Mouse (Mus musculus): Measurements from ENCODE around the gene 5730409E04Rik.
A peak's percentile ranks its signal among the peaks of the same experiment; 100 is the strongest.

5730409E04Rik gene

GRCm38 (mm10) chr4:126609606-126610181 lies at the start of gene 5730409E04Rik:
5730409E04Rik (plus strand) TSS chr4:126609818.
- DNase-seq: peak; percentile 80

DNA sequence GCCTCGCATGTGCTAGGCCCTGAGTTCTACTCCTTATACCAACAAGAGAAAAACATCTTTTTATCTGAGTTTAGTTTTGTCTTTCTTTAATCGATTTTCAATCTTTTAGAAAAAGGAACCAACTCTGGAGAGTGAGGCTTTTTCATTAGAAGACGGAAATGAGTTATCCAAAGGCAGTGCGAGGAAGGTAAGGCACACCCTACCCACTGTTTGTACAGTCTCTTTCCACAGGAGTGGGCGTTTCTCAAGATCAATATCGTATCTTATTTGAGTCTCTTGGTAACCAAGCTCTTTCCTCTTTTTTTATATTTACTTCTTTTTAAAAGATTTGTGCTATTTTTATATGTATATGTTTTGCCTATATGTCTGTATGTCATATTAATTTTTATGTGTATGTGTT lies 45.8 kb upstream of the 5730409E04Rik start:
- no peak for DNase-seq

DNA sequence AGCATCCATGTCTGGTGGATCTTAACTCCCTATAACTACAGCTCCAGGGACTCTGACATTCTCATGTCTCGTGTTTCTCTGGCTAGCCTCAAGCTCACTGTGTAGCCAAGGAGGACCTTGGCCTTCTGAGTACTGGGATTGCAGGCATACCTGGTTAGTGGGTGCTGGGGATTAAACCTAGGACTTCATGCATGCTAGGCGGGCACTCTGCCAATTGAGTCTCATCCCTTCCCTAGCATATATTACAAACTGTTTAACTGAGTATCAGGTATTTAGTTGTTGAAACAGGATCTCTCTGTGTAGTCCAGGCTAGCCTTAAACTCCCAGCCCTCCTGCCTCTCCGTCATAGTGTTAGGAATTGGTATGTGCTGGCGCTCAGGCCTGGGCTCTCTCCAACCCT lies 42.4 kb upstream of the 5730409E04Rik start:
- no peak for DNase-seq

GRCm38 (mm10) chr4:126569783-126570182 lies 39.8 kb upstream of the 5730409E04Rik start:
- DNase-seq: no peak

- DNase-seq: no peak
These were observed 33.3 kb upstream of the 5730409E04Rik start for GRCm38 (mm10) chr4:126576281-126576680.

DNA sequence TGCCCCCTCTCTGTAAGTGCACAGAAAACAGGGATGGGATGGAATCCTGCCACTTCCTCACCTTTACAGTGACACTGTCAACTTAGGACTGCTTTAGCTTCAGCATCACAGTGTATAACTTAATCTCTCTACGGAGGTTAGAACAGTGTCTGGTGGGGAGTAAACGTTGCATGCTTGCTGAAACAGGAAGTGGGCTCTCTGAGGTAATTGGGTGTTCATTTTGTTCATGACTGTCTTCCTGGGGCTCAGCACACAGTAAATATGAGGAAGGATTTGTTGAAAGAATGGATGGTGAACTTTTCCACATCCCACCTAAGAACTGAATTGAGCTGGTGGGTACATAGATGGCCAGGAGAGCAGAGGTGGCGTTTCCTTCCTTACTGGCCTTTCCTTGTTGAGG lies 31.7 kb upstream of the 5730409E04Rik start:
- no peak for DNase-seq

DNA sequence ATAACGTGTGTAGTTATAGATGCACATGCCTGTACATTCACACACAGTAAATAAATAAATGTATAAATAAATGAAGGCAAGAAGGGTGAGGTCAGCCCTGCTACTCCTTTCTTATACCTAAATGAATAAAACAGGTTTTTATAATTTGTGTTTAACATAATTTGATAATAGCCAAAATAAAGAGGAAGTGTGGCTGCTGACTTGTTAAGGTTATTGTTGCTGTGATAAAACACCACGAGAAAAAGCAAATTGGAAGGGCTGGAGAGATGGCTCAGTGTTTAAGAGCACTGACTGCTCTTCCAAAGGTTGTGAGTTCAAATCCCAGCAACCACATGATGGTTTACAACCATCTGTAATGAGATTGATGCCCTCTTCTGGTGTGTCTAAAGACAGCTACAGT lies 30.5 kb upstream of the 5730409E04Rik start:
- no peak for DNase-seq

DNA sequence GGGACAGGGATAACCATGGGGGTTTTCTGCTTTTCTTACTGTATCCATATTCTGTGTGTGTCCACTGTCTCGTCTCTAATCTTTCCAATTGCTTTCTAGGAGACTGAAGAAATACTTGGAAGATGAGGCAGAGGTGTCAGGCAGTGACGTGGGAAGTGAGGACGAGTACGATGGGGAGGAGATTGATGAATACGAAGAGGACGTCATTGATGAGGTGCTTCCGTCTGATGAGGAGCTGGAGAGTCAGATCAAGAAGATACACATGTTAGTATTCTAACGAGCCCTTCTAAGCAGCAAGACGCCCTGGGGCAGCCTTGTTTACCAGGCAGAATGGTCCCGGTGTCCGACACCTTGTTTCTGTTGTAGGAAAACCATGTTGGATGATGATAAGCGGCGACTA lies 23.9 kb upstream of the 5730409E04Rik start:
- DNase-seq: no peak

GRCm38 (mm10) chr4:126592039-126592438 lies 17.6 kb upstream of the 5730409E04Rik start:
- DNase-seq: no peak

GRCm38 (mm10) chr4:126599971-126600754 lies 9.5 kb upstream of the 5730409E04Rik start:
- DNase-seq: peak; percentile 68

- DNase-seq: peak; percentile 15
These were observed 7.8 kb upstream of the 5730409E04Rik start for GRCm38 (mm10) chr4:126601597-126602444.

DNA sequence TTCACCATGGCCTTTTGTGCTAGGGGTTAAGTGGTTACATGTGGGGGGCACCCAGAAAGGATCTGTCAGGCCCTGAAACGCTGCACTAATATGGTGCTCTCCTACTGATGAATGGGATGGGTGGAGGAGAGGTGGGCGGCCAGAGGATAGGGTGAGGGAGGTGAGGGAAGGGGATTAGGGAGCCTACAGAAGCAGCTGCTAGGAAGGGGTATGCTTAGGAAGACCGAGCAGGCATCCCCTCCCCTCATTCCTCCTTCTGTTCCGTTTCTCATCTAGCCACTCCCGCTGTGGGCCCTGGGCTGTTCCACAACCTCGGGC lies 7.2 kb upstream of the 5730409E04Rik start:
- no peak for DNase-seq

DNA sequence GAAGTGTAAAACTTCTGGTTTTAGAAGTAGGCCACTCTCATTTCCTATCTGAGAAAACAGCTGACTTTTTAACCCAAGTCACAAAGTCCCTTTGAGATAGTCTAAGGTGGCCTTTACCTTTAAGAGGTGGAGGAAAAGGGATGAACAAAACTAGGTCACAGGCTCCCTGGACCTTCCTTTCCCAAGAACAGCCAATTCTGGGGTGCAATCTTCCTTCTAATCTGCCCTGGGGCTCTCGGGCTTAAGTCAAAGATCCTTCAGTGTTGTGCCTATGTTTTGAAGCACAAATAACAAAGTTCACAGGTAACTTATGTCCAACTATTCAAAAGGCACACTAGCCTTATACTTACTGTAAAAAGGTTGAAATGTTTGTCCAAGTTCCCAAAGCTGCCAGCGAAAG lies 5.5 kb upstream of the 5730409E04Rik start:
- no peak for DNase-seq

DNA sequence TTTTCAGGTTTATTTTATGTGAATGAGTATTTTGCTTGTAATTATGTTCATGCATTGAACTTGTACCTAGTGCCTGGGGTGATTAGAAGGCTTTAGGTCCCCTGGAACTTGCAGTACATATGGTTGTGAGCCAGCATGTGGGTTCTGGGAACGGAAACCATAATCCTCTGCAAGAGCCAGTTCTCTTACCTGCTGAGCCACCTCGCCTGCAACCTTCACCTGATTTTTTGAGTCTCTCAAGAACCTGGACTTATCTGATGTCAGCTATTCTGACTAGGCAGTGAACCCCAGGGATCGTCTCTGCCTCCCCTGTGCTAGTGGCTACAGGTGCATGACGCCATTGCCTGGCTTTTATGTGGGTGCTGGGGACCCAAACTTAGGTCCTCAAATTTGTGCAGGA lies 3.9 kb upstream of the 5730409E04Rik start:
- no peak for DNase-seq

GRCm38 (mm10) chr4:126611991-126612390 lies 2.4 kb downstream of the 5730409E04Rik start:
- no peak for DNase-seq

DNA sequence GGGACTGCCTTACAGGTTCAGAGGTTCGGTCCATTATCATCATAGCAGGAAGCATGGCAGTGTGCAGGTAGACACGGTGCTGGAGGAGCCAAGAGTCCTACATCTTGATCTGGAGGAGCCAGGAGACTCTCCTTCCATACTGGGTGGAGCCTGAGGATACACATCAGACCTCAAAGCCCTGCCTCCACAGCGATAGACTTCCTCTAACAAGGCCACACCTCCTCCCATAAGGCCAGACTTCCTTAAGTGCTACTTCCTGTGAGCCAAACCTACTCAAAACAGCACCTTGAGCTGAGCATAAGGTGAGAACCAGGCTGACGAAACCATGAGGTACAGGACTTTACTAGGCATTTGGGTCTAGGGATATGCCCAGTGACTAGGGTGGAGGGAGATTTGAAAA lies 6.7 kb downstream of the 5730409E04Rik start:
- DNase-seq: no peak

DNA sequence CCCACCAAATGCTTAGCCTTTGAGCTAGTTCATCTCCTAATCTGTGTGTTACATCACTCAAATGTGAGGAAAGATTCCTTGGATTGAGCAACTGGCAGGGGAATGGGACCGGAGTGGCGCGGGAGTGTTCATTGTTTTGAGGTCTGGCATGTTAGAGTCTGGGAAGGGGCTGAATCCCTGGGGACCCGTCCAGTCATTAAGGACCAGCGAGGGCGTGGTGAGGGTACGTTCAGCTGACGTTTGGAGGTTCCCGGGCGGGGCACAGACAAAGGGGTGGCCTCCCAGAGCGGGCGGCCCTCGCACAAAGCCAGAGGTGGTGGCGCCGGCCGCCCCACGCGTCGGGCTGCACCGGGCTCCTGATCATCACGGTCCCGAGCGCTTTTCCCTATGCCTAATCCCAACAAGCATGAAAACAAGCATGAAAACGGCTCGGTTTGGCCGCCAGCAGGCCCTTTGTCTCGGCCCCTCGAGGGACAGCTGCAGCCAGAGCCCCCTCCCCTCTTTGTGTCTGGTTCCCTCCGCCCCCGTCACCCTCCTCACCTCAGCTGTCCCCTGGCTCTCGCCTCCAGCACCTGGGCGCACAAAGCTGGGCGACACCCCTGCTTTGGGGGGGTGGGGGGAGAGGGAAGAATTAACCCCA lies 10.2 kb downstream of the 5730409E04Rik start:
- no peak for DNase-seq

- DNase-seq: no peak
These were observed 10.8 kb downstream of the 5730409E04Rik start for GRCm38 (mm10) chr4:126620349-126620874.

GRCm38 (mm10) chr4:126627021-126627681 lies 17.5 kb downstream of the 5730409E04Rik start:
- DNase-seq: no peak

- no peak for DNase-seq
These were observed 22.3 kb downstream of the 5730409E04Rik start for GRCm38 (mm10) chr4:126631922-126632321.

- DNase-seq: no peak
These were observed 23.1 kb downstream of the 5730409E04Rik start for GRCm38 (mm10) chr4:126632668-126633067.

- no peak for DNase-seq
These were observed 26.7 kb downstream of the 5730409E04Rik start for GRCm38 (mm10) chr4:126636330-126636729.

Data from lung, postnatal 14 days (tissue).